Mouse (Mus musculus) MEL (cell line): ENCODE results near the gene Dclk1. TPM values are rescaled to one million over a fixed set of nuclear protein-coding genes. Genes with fewer than 3 reads are reported as not detected.

Source experiments
- DNase-seq: peaks from one replicate; pipeline ENCODE4 v3.0.0; 2011; ENCODE audit warnings: low read depth, low spot score
- H3K27ac ChIP-seq: 2 replicates; pipeline ENCODE4 v1.5.1; 2012; ENCODE audit warnings: low read depth, mild to moderate bottlenecking, control low read depth, low read length, moderate library complexity; ENCODE audit not compliant: control insufficient read depth
- H3K27me3 ChIP-seq, 2 experiments: fragments of 150-350 bp in 1 of 2; sonication (generic) in 1 of 2; 2 replicates each; pipeline ENCODE4 v1.6.1; 2012; ENCODE audit warnings: low read length in 2 of 2, mild to moderate bottlenecking in 2 of 2, improper control_type of control experiment in 1 of 2, moderate library complexity in 1 of 2; ENCODE audit not compliant: insufficient read depth in 2 of 2, control insufficient read depth in 1 of 2
- H3K36me3 ChIP-seq, 2 experiments: 2 replicates each; pipeline ENCODE4 v1.6.1; 2012 to 2014; ENCODE audit warnings: low read length in 2 of 2, improper control_type of control experiment in 1 of 2, inconsistent platforms in 1 of 2, mild to moderate bottlenecking in 1 of 2; ENCODE audit not compliant: insufficient read depth in 2 of 2, control insufficient read depth in 1 of 2
- H3K4me1 ChIP-seq, 2 experiments: fragments of 150-350 bp in 1 of 2; sonication (generic) in 1 of 2; 2 replicates each; pipeline ENCODE4 v1.6.1; 2012; ENCODE audit warnings: low read length in 2 of 2, improper control_type of control experiment in 1 of 2, mild to moderate bottlenecking in 1 of 2; ENCODE audit not compliant: insufficient read depth in 2 of 2, control insufficient read depth in 1 of 2
- H3K4me3 ChIP-seq, 2 experiments: fragments of 150-350 bp in 1 of 2; sonication (generic) in 1 of 2; 2 replicates each; pipeline ENCODE4 v1.5.1; 2012; ENCODE audit warnings: low read depth in 2 of 2, low read length in 2 of 2, mild to moderate bottlenecking in 2 of 2, moderate library complexity in 2 of 2, control low read depth in 1 of 2, improper control_type of control experiment in 1 of 2; ENCODE audit not compliant: control insufficient read depth in 1 of 2, insufficient read depth in 1 of 2
- H3K79me2 ChIP-seq: 2 replicates; pipeline ENCODE4 v1.6.1; 2012; ENCODE audit warnings: mild to moderate bottlenecking, low read length, moderate library complexity; ENCODE audit not compliant: control insufficient read depth, poor library complexity, insufficient read depth
- H3K9ac ChIP-seq: 2 replicates; pipeline ENCODE4 v1.6.1; 2012; ENCODE audit warnings: low read depth, mild to moderate bottlenecking, control low read depth, low read length, moderate library complexity; ENCODE audit not compliant: control insufficient read depth, poor library complexity, severe bottlenecking
- H3K9me3 ChIP-seq: fragments of 150-350 bp; sonication (generic); replicated peaks from 2 replicates; pipeline ENCODE4 v1.6.1; 2012; ENCODE audit warnings: mild to moderate bottlenecking, low read length, improper control_type of control experiment, moderate library complexity; ENCODE audit not compliant: insufficient read depth
- CHD1 ChIP-seq: IDR thresholded peaks from 2 replicates; pipeline ENCODE4 v1.6.1; 2012; ENCODE audit warnings: low read depth, mild to moderate bottlenecking, inconsistent platforms, low read length, improper control_type of control experiment
- CHD2 ChIP-seq: IDR thresholded peaks from 2 replicates; pipeline ENCODE4 v1.6.1; 2011; ENCODE audit warnings: low read length, improper control_type of control experiment
- CTCF ChIP-seq, 3 experiments: IDR thresholded peaks in 2 of 3; conservative IDR thresholded peaks in 1 of 3; 2 replicates each; pipeline ENCODE4 v1.5.1; 2011 to 2012; ENCODE audit warnings: low read length in 3 of 3, low read depth in 2 of 3, mild to moderate bottlenecking in 2 of 3, improper control_type of control experiment in 1 of 3, inconsistent platforms in 1 of 3, mixed read lengths in 1 of 3, moderate library complexity in 1 of 3; ENCODE audit not compliant: control insufficient read depth in 1 of 3, insufficient read depth in 1 of 3, poor library complexity in 1 of 3, severe bottlenecking in 1 of 3
- E2F4 ChIP-seq: IDR thresholded peaks from 2 replicates; pipeline ENCODE4 v1.6.1; 2011; ENCODE audit warnings: low read depth, low read length, improper control_type of control experiment, borderline replicate concordance
- HCFC1 ChIP-seq: IDR thresholded peaks from 2 replicates; pipeline ENCODE4 v1.6.1; 2012; ENCODE audit warnings: low read depth, mild to moderate bottlenecking, inconsistent platforms, low read length, improper control_type of control experiment, moderate library complexity
- MAFK ChIP-seq: IDR thresholded peaks from 2 replicates; pipeline ENCODE4 v1.6.1; 2011; ENCODE audit warnings: low read depth, mild to moderate bottlenecking, low read length, improper control_type of control experiment, borderline replicate concordance
- MAX ChIP-seq: IDR thresholded peaks from 2 replicates; pipeline ENCODE4 v1.6.1; 2011; ENCODE audit warnings: low read length, improper control_type of control experiment
- MXI1 ChIP-seq: IDR thresholded peaks from 2 replicates; pipeline ENCODE4 v1.6.1; 2011; ENCODE audit warnings: mild to moderate bottlenecking, low read depth, low read length, improper control_type of control experiment
- NELFE ChIP-seq: IDR thresholded peaks from 2 replicates; pipeline ENCODE4 v1.6.1; 2011; ENCODE audit warnings: low read depth, low read length, improper control_type of control experiment
- NRF1 ChIP-seq: IDR thresholded peaks from 2 replicates; pipeline ENCODE4 v1.6.1; 2014; ENCODE audit warnings: low read depth, mild to moderate bottlenecking, inconsistent platforms, low read length, improper control_type of control experiment, moderate library complexity; ENCODE audit not compliant: poor library complexity, insufficient read depth, severe bottlenecking
- POLR2AphosphoS5 ChIP-seq: IDR thresholded peaks from 2 replicates; pipeline ENCODE4 v1.6.1; 2012; ENCODE audit warnings: low read depth, borderline replicate concordance, mild to moderate bottlenecking, inconsistent platforms, low read length, moderate library complexity, mixed read lengths
- RAD21 ChIP-seq: IDR thresholded peaks from 2 replicates; pipeline ENCODE4 v1.6.1; 2011; ENCODE audit warnings: mild to moderate bottlenecking, low read depth, low read length, improper control_type of control experiment
- RCOR1 ChIP-seq: IDR thresholded peaks from 2 replicates; pipeline ENCODE4 v1.6.1; 2012; ENCODE audit warnings: low read depth, mild to moderate bottlenecking, inconsistent platforms, low read length, improper control_type of control experiment
- SIN3A ChIP-seq: IDR thresholded peaks from 2 replicates; pipeline ENCODE4 v1.6.1; 2012; ENCODE audit warnings: low read length, improper control_type of control experiment, inconsistent platforms
- TBP ChIP-seq: IDR thresholded peaks from 2 replicates; pipeline ENCODE4 v1.8.0; 2011; ENCODE audit warnings: low read depth, low read length, improper control_type of control experiment
- TCF12 ChIP-seq: IDR thresholded peaks from 2 replicates; pipeline ENCODE4 v1.6.1; 2014; ENCODE audit warnings: low read depth, mild to moderate bottlenecking, inconsistent platforms, low read length, improper control_type of control experiment, moderate library complexity
- ZC3H11A ChIP-seq: IDR thresholded peaks from 2 replicates; pipeline ENCODE4 v1.6.1; 2012; ENCODE audit warnings: low read depth, mild to moderate bottlenecking, inconsistent platforms, low read length, improper control_type of control experiment
- ZKSCAN1 ChIP-seq: IDR thresholded peaks from 2 replicates; pipeline ENCODE4 v1.6.1; 2012; ENCODE audit warnings: low read depth, mild to moderate bottlenecking, inconsistent platforms, low read length, improper control_type of control experiment, moderate library complexity
- ZNF384 ChIP-seq: IDR thresholded peaks from 2 replicates; pipeline ENCODE4 v1.6.1; 2012; ENCODE audit warnings: low read depth, mild to moderate bottlenecking, inconsistent platforms, low read length, improper control_type of control experiment
- polyA plus RNA-seq, 2 experiments: library from polyadenylated mRNA; stranded (reverse) in 1 of 2; unstranded in 1 of 2; fragments of >175 nt in 1 of 2; fragments of >200 nt in 1 of 2; gene quantifications; 2 replicates each; pipeline versions ENCODE4 v1.2.1 to v1.2.4; 2012; ENCODE audit warnings: low replicate concordance in 2 of 2, low read depth in 1 of 2; ENCODE audit not compliant: insufficient read length in 2 of 2, insufficient read depth in 1 of 2, missing spikeins in 1 of 2
- total RNA-seq: library from RNA; depleted of rRNA; stranded (reverse); fragments of 300-350 nt; gene quantifications from 2 replicates; pipeline ENCODE4 v1.2.3, GENCODE M21; 2012

The Dclk1 gene
- total and polyA plus RNA-seq, 3 experiments = not detected

- no peak for DNase-seq
- Histone ChIP-seq H3K9me3 (no peaks in the 10 kb centered on the region), H3K4me1 (no peaks in the 10 kb centered on the region), H3K27me3 (no peaks in the 10 kb centered on the region), H3K79me2 (no peaks in the 10 kb centered on the region), H3K27ac (no peak overlapping the region), H3K36me3 (no peaks in the 10 kb centered on the region), H3K9ac (no peak overlapping the region), H3K4me3 (no peak overlapping the region)
- TF ChIP-seq MAX (no peak), ZC3H11A (no peak), NELFE (no peak), CTCF (IDR thresholded peaks at IDR 0.05 in 2 of 3, conservative IDR thresholded peaks at IDR 0.05 in 1 of 3; ENCODE audit: control insufficient read depth in 1 of 3, insufficient read depth in 1 of 3, low read depth in 2 of 3, low read length in 3 of 3, poor library complexity in 1 of 3, severe bottlenecking in 1 of 3) (no peak), HCFC1 (no peak), RCOR1 (no peak), ZKSCAN1 (no peak), POLR2AphosphoS5 (no peak), MAFK (no peak), MXI1 (no peak), CHD2 (no peak)
Measured at GRCm38 (mm10) chr3:55330496-55330895, 88.3 kb downstream of the Dclk1 start.

- H3K4me3 ChIP-seq = no peak overlapping the region
- H3K27me3 ChIP-seq = no peaks in the 10 kb centered on the region
- TF ChIP-seq RAD21 = no peak
- TF ChIP-seq NRF1 = no peak
- TF ChIP-seq CTCF (IDR thresholded peaks at IDR 0.05 in 2 of 3, conservative IDR thresholded peaks at IDR 0.05 in 1 of 3; ENCODE audit: control insufficient read depth in 1 of 3, insufficient read depth in 1 of 3, low read depth in 2 of 3, low read length in 3 of 3, poor library complexity in 1 of 3, severe bottlenecking in 1 of 3) = peak in 1 of 3 experiments; percentile 34; a peak in 2 of 6 replicates
- no peak for TF ChIP-seq NELFE
- no peaks in the 10 kb centered on the region for H3K9me3 ChIP-seq
- peak; percentile 11 for DNase-seq
- no peak overlapping the region for H3K27ac ChIP-seq
- H3K4me1 ChIP-seq = no peaks in the 10 kb centered on the region
- no peaks in the 10 kb centered on the region for H3K36me3 ChIP-seq
- no peak overlapping the region for H3K9ac ChIP-seq
- H3K79me2 ChIP-seq = no peaks in the 10 kb centered on the region
Measured at GRCm38 (mm10) chr3:55331694-55332093, 89.5 kb downstream of the Dclk1 start.

GRCm38 (mm10) chr3:55333511-55333910 is 91.3 kb downstream of the Dclk1 start:
- no peaks in the 10 kb centered on the region for H3K36me3 ChIP-seq
- H3K79me2 ChIP-seq = no peaks in the 10 kb centered on the region
- no peaks in the 10 kb centered on the region for H3K9me3 ChIP-seq
- no peaks in the 10 kb centered on the region for H3K4me1 ChIP-seq
- TF ChIP-seq ZNF384 (no peak), E2F4 (no peak), SIN3A (no peak), CHD2 (no peak), MAX (no peak), ZC3H11A (no peak), TCF12 (no peak), NRF1 (no peak), ZKSCAN1 (no peak), CHD1 (no peak), TBP (no peak)
- H3K9ac ChIP-seq = no peak overlapping the region
- no peaks in the 10 kb centered on the region; a peak in 1 of 4 replicates for H3K27me3 ChIP-seq
- H3K4me3 ChIP-seq = no peak overlapping the region
- H3K27ac ChIP-seq = no peak overlapping the region
- no peak for DNase-seq
